Mouse (Mus musculus): ENCODE data around the gene Maco1.

DNA sequence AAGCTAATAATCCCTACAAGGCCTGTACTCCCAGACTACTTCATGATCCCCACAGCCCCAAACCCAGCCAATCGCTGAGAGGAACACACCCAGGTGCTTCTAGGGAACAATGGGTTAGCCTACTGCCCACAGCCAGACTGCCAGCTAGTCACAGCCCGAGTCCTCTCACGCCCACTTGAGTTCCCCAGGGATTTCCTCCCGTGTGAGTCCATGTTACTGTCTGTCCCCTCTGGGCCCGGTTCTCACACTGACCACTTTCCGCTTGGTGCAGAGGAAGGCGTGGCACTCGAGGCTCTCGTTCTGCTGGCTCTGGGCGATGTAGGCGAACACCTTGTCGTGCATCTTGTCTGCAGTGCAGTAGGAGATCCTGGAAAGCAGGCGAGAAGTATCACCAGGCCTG is 98.2 kb downstream of the Maco1 start:
- TF ChIP-seq CTCF (IDR thresholded peaks at IDR 0.05; ENCODE audit: borderline replicate concordance, insufficient read depth, low read depth, low read length) (no peak), POLR2A (IDR thresholded peaks at IDR 0.05; ENCODE audit: borderline replicate concordance, insufficient read depth, low read length) (no peak)

Measured in cerebellum, adult 2 months (tissue).